Mouse (Mus musculus): Measurements from ENCODE around the gene Cxcr4. TPM values are rescaled to one million over a fixed set of nuclear protein-coding genes. Genes with fewer than 3 reads are reported as not detected.

Gene Cxcr4
- polyA plus RNA-seq (2012; rRNA removed; ENCODE audit: low replicate concordance): 8.1 and 12.2 TPM in 2 replicates

DNA sequence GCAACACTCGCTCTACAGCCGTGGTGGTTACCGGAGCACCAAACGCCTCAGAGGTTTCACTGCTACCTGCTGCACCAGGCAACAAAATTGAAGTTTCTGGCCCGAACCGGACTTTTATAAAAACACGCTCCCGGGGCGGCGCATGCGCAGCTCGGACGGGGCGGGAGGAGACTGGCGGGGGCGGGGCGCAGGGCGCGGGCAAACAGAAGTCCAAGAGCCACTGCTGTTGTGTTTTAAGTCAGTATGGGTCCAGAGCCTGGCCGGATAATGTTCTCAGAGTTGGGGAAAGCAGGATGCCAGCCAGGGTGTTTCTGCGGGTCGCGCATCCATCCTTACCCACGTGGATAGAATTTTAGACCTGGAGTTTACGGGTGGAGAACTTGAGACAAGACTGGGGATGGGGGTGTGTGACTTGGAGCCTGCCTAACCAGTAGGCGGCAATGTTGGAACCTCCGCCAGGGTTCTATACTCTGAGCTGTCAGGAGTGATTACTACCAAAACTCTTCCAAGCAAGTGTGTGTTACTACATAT lies at the start of gene Cxcr4:
Gene Cxcr4, minus strand, starts transcription at position 83 of the 531 bp plus-strand sequence.

Other genes starting within 250 kb of the Cxcr4 start
- gene Mcm6, start 232.6 kb downstream of the Cxcr4 start, polyA plus RNA-seq (2012; rRNA removed; ENCODE audit: low replicate concordance): 3.0 and 7.1 TPM in 2 replicates
- 2.7 and 4.4 TPM in 2 replicates for gene Dars, start 174.9 kb downstream of the Cxcr4 start, polyA plus RNA-seq (2012; rRNA removed; ENCODE audit: low replicate concordance)